Mouse (Mus musculus) bone marrow, adult 2 months (tissue): Measurements from ENCODE around the gene Akt1.

ENCODE experiments used
- CTCF ChIP-seq: fragments of 200-500 bp; IDR thresholded peaks from 2 replicates; pipeline ENCODE4 v1.5.1; 2011; ENCODE audit warnings: low read length, control low read depth; ENCODE audit not compliant: control insufficient read depth, insufficient read depth
- POLR2A ChIP-seq: fragments of 200-500 bp; IDR thresholded peaks from 2 replicates; pipeline ENCODE4 v1.6.1; 2011; ENCODE audit warnings: low read depth, mild to moderate bottlenecking, control low read depth, low read length, borderline replicate concordance; ENCODE audit not compliant: control insufficient read depth

- TF ChIP-seq POLR2A (no peak), CTCF (0 out of 2 replicates have a peak, but pooled peaks have one; percentile 11)
These were observed 57.5 kb downstream of the Akt1 start for GRCm38 (mm10) chr12:112617184-112617583.
